Mouse (Mus musculus) neutrophil, adult 5-6 weeks (primary cell): ENCODE measurements around the gene Foxj3. TPM values are rescaled to one million over a fixed set of nuclear protein-coding genes. Genes with fewer than 3 reads are reported as not detected.
"Not testable (repeated sequence)": the region's sequence is repeated elsewhere in the genome, so short reads cannot be mapped to it uniquely, and the experiment has no call there.

Experiments used
- ATAC-seq: fragments of 151-379, 151-347 bp; 2 replicates; pipeline ENCODE4 v1.8.0; 2017; ENCODE audit warnings: mild to moderate bottlenecking, moderate TSS enrichment; ENCODE audit not compliant: insufficient number of reproducible peaks, poor library complexity, low FRiP score, severe bottlenecking; ENCODE audit errors: extremely low read depth
- total RNA-seq: library from RNA; stranded (forward); fragments of 200-1000 nt; gene quantifications from 2 replicates; pipeline ENCODE4 v1.2.3, GENCODE M21; 2017

Gene Foxj3
- total RNA-seq, 1 experiment from 2014 or later, result 49.2 TPM

GRCm38 (mm10) chr4:119555466-119555865 is 18.7 kb downstream of the Foxj3 start:
- ATAC-seq, result no peak

DNA sequence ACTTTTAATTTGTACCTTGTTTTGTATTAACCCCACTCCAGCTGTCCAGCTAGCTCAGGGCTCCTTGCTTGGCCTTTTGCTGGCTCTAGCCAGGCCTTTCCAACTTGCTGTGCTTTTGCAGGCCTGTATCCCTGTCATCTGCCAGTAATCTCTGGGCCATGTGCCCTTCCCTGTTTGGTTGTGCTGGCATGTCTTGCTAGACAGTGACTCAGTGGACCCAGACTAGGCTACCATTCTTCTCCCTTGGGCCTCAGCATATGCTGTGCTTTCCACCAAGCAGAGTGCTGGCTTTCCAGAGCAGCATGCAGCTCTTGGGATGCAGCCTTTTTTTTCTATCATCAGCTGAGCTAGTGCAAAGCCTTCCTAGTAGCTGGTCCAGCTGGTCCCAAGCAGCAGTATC is 26.3 kb downstream of the Foxj3 start:
- ATAC-seq, result no peak

DNA sequence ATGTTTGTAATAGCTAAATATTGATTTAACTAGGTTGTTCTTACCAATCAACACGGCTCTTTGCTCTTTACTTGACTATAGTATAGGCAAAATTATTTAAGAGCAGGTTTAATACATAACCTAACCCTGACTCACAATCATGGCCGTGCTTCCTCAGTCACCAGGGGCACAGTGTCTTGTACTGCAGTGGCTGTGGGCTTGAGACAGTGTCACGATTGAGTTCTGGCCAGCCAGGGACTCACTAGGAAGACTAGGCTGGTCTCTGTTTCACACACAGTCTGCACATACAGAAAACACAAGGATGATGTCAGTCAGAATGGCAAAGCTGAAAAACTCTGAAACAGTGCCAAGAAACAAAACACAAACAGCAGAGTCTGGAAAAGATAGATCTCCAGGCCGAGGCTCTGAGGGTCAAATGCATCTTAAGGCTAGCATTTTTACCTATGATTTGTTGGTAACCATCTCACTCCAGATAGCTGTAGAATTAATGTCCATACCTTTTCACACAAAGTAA is 29.6 kb downstream of the Foxj3 start:
- ATAC-seq, result no peak

- no peak for ATAC-seq
Measured at GRCm38 (mm10) chr4:119572682-119573081, 35.9 kb downstream of the Foxj3 start.

GRCm38 (mm10) chr4:119574504-119574903 is 37.7 kb downstream of the Foxj3 start:
- ATAC-seq, result no peak

- ATAC-seq, result no peak
Measured at GRCm38 (mm10) chr4:119575459-119575858, 38.7 kb downstream of the Foxj3 start.

GRCm38 (mm10) chr4:119588037-119588436 is 51.2 kb downstream of the Foxj3 start:
- no peak for ATAC-seq

DNA sequence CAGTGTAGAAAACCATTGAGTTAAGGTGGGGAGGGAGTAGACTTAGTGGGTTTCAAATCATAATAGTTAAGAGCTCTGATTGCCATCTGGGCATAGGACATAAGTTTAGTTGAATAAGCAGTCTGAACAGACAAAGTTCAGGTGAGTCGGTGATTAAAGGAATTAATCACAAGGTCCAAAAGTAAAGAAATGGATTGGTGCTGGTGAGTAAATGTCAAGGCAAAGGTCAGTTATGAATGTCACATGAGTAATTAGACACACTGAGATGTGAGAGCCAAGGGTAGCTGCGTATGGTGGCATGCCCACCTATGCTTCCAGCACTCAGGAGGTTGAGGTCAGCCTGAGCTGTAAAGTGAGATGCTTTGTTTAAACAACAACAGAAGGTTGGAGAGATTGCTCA is 52.6 kb downstream of the Foxj3 start:
- no peak for ATAC-seq

- ATAC-seq, result no peak
Measured at GRCm38 (mm10) chr4:119590027-119590426, 53.2 kb downstream of the Foxj3 start.

DNA sequence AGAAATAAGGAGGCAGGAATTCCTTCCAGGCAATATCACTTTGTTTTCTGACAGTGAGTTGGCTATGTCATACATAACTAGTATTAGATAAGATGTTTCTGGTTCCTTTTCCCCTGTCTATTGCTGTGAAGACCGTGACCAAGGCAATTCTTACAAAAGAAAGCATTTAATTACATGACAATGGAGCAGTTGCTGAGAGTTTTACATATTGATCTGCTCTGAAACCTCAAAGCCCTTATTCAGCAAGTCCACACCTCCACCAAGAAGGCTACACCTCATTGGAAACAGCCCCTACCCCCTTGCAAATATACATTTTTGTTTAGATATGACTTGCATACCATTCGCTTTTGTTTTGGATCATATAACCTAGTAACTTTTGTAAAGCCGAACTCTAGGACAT is 55.7 kb downstream of the Foxj3 start:
- ATAC-seq, result no peak

GRCm38 (mm10) chr4:119594331-119594730 is 57.5 kb downstream of the Foxj3 start:
- ATAC-seq, result no peak

DNA sequence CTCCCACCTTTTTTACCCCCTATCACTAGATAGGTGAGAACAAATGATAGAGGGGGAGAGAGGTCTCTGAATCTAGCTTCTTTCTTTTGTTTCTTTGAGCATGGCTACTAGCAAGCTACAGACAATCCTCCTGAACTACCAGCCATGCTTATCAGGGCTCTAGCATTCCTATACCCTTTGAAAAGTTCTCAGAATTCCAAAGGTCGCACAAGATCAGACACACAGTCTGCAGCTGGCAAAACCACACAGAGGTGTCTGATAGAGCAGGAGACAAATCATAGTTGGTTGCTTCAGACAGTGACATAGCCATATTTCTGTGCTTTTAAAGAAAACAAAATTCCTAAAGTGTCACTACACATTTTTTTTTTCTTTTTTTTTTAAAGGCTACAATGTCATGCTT is 62.8 kb downstream of the Foxj3 start:
- no peak for ATAC-seq

DNA sequence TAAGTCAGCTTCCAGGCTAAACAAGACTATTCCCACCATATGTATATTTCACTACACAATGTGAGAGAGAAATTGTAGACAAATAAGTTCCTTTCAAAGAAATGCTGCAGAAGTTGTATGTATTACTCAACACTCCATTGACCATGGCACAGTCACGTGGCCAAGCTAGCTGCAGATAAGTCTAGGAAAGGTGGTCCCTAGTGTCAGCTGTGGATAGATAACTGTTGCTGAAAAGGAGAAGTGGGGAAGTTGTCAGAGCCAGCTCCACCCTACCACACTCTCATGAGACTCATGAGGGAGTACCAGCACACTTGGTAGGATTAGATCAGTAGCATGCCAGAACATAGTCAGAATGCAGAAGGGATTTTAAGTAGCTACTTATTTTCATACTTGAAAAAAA is 72.7 kb downstream of the Foxj3 start:
- ATAC-seq, result peak; percentile 36; the same call in 1 of the 2 replicates

GRCm38 (mm10) chr4:119614078-119614477 is 77.3 kb downstream of the Foxj3 start:
- ATAC-seq, result no peak

- ATAC-seq, result no peak
Measured at GRCm38 (mm10) chr4:119614724-119615123, 77.9 kb downstream of the Foxj3 start.

DNA sequence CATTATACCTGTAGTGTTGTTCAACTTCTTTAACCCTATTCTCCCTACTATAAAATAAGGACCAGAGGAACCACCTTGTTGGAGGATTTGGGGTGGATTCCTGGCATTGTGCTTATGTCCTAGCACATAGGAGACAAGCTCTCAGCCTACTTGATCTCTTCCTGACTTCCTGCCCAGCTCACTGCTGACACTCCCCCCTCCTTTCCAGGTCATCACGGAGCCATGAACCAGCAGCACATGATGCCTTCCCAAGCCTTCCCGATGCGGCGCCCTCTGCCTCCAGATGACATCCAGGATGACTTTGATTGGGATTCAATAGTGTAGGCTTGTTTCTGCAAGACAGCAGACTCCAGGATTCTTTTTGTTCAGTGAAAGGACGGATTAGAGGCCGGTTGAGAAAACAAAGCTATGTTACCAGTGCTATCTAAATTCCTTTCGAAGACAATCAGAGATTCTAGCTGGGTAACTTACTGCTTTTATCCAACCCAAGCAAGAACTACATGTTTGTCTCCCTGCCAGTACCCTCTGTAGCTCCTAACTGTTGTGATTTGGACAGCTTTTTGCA is 89.4 kb downstream of the Foxj3 start:
- ATAC-seq, result no peak

GRCm38 (mm10) chr4:119626876-119627275 is 90.1 kb downstream of the Foxj3 start:
- no peak for ATAC-seq

GRCm38 (mm10) chr4:119627317-119627716 is 90.5 kb downstream of the Foxj3 start:
- no peak for ATAC-seq

DNA sequence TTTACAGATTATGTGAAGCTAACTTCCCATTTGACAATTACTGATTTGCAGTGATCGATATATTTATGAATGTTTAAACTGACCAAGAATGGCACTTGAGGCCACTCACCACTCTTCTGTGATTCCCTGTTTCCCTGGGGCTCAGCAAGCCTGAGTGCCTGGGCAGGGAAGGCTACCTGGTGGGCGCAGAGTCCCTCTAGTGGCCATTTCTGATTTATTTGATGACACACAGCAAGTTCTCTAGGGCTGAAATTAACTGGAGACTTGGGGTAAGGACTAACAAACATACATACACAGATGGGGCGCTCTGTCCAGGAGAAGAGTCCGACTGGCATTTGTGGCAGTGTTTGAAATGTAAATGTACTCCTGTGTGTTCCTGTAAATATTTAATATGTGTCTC is 91.6 kb downstream of the Foxj3 start:
- ATAC-seq, result not testable (repeated sequence)

GRCm38 (mm10) chr4:119631115-119631919 is 94.5 kb downstream of the Foxj3 start:
- peak; percentile 20; the same call in 1 of the 2 replicates for ATAC-seq
